Mouse (Mus musculus): ENCODE data around the gene Batf3.

- TF ChIP-seq POLR2A (IDR thresholded peaks at IDR 0.05; ENCODE audit: insufficient read depth, low read length): no peak
- no peak for TF ChIP-seq CTCF (IDR thresholded peaks at IDR 0.05; ENCODE audit: low read depth, low read length)
Measured at GRCm38 (mm10) chr1:191132934-191133333, 35.3 kb downstream of the Batf3 start.

Measured in ES-Bruce4 (cell line).